Comparison of ENCODE assay signal across 22 mouse cellular contexts in the genomic region with DNA sequence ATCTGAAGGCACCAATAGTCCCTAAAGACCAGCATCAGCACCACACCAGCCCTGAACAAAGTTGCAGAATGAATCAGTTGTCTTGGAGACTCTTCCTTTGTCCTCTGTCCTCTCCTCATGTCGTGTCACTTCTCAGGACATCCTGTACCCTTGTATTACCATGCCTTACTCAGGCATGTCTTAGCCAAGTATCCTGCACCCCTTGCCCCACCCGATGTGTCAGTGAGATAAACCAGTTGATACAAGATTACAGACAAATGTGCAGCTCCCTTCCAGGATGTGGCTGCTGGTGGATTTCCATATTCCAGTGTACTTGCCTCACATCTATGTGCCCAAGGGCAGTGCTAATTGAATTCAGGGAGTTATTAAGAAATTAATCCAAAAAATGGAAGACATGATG.
"Had no signal": no experiment of that assay in that cellular context is flagged by ENCODE, and none has a peak within 500 bp of the region (broad histone marks: within the 10 kb centered on the region; RNA-seq: fewer than 3 reads in every experiment).

No protein-coding gene starts in this region.

- H3K27ac ChIP-seq: gastrocnemius, adult 2 months; heart, embryonic 10.5 days; hindbrain, embryonic 13.5 days; hindbrain, embryonic 15.5 days; intestine, embryonic 15.5 days; layer of hippocampus, adult 2 months; left cerebral cortex, adult 2 months; limb, embryonic 10.5 days; limb, embryonic 12.5 days had no signal

- H3K4me2 ChIP-seq: heart, embryonic 12.5 days; hindbrain, embryonic 13.5 days; hindbrain, embryonic 15.5 days; intestine, embryonic 15.5 days; limb, embryonic 12.5 days had no signal

- H3K9ac ChIP-seq: heart, embryonic 12.5 days; hindbrain, embryonic 13.5 days; hindbrain, embryonic 15.5 days; intestine, embryonic 15.5 days; limb, embryonic 12.5 days had no signal

- H3K36me3 ChIP-seq: heart, embryonic 10.5 days; heart, embryonic 12.5 days; hindbrain, embryonic 13.5 days; hindbrain, embryonic 15.5 days; intestine, embryonic 15.5 days; limb, embryonic 10.5 days; limb, embryonic 12.5 days had no signal

- ATAC-seq: inflammation-experienced regulatory T-cells, adult 6 months; intestine, embryonic 15.5 days; intestine, postnatal 0 days had no signal

- DNase-seq: gastrocnemius, adult 2 months; gastrocnemius, postnatal 10 days; gastrocnemius, postnatal 25 days; heart, postnatal 10 days; heart, postnatal 36 days; kidney, adult 18-20 months; kidney, adult 8-10 months; kidney, postnatal 10 days; kidney, postnatal 25 days; kidney, postnatal 4 days; liver had no signal

- H3K4me1 ChIP-seq: heart, embryonic 10.5 days; heart, embryonic 12.5 days; hindbrain, embryonic 13.5 days; hindbrain, embryonic 15.5 days; intestine, embryonic 15.5 days; limb, embryonic 10.5 days had no signal

- H3K4me3 ChIP-seq: gastrocnemius, adult 2 months; heart, embryonic 10.5 days; heart, embryonic 12.5 days; hindbrain, embryonic 13.5 days; hindbrain, embryonic 15.5 days; intestine, embryonic 15.5 days; layer of hippocampus, adult 2 months; left cerebral cortex, adult 2 months; limb, embryonic 10.5 days; limb, embryonic 12.5 days had no signal

- H3K27me3 ChIP-seq: intestine, embryonic 15.5 days; limb, embryonic 12.5 days had no signal

- H3K9me3 ChIP-seq: heart, embryonic 10.5 days; heart, embryonic 12.5 days; hindbrain, embryonic 13.5 days; hindbrain, embryonic 15.5 days; intestine, embryonic 15.5 days; limb, embryonic 10.5 days; limb, embryonic 12.5 days had no signal
